Mouse (Mus musculus) hindbrain, embryonic 15.5 days (tissue): ENCODE results near the gene Parp8. TPM values are rescaled to one million over a fixed set of nuclear protein-coding genes. Genes with fewer than 3 reads are reported as not detected.

ENCODE experiments used
- ATAC-seq: fragments of 200-750 bp; cut with Nextera tagmentation; 2 replicates; pipeline ENCODE4 v1.8.0; 2017; ENCODE audit warnings: low read depth, moderate number of reproducible peaks, moderate TSS enrichment; ENCODE audit not compliant: low FRiP score
- H3K27ac ChIP-seq: fragments of 300-500 bp; sonication (generic); replicated peaks from 2 replicates; pipeline ENCODE4 v1.5.1; 2015; ENCODE audit warnings: mild to moderate bottlenecking, inconsistent platforms
- H3K27me3 ChIP-seq: fragments of 300-500 bp; sonication (generic); 2 replicates; pipeline ENCODE4 v1.6.1; 2015; ENCODE audit warnings: control low read depth, inconsistent platforms
- H3K36me3 ChIP-seq: fragments of 300-500 bp; sonication (generic); 2 replicates; pipeline ENCODE4 v1.6.1; 2015; ENCODE audit warnings: control low read depth, inconsistent platforms
- H3K4me1 ChIP-seq: fragments of 300-500 bp; sonication (generic); replicated peaks from 2 replicates; pipeline ENCODE4 v1.6.1; 2015; ENCODE audit warnings: control low read depth, inconsistent platforms
- H3K4me2 ChIP-seq: fragments of 300-500 bp; sonication (generic); 2 replicates; pipeline ENCODE4 v1.6.1; 2015; ENCODE audit warnings: moderate library complexity, mild to moderate bottlenecking, inconsistent platforms
- H3K4me3 ChIP-seq: fragments of 300-500 bp; sonication (generic); 2 replicates; pipeline ENCODE4 v1.5.1; 2015; ENCODE audit warnings: mild to moderate bottlenecking, inconsistent platforms
- H3K9ac ChIP-seq: fragments of 300-500 bp; sonication (generic); 2 replicates; pipeline ENCODE4 v1.6.1; 2015; ENCODE audit warnings: inconsistent platforms
- H3K9me3 ChIP-seq: fragments of 300-500 bp; sonication (generic); 2 replicates; pipeline ENCODE4 v1.6.1; 2016; ENCODE audit warnings: control low read depth, inconsistent platforms
- WGBS: fragments of 180-500 bp; shearing (Covaris S2); methylation state at CpG from one replicate; pipeline ENCODE4 v1.1.7; 2015; 5-methylcytosine and 5-hydroxymethylcytosine counted together
- polyA plus RNA-seq: library from polyadenylated mRNA; unstranded; fragments of >200 nt; fragmentation: Nextera tagmentation; extraction: Ambion mirVana; gene quantifications from 2 replicates; pipeline ENCODE4 v1.2.1, GENCODE M21; 2015

Gene Parp8
- polyA plus RNA-seq, 1 experiment from 2014 or later, result 32.5 TPM

DNA sequence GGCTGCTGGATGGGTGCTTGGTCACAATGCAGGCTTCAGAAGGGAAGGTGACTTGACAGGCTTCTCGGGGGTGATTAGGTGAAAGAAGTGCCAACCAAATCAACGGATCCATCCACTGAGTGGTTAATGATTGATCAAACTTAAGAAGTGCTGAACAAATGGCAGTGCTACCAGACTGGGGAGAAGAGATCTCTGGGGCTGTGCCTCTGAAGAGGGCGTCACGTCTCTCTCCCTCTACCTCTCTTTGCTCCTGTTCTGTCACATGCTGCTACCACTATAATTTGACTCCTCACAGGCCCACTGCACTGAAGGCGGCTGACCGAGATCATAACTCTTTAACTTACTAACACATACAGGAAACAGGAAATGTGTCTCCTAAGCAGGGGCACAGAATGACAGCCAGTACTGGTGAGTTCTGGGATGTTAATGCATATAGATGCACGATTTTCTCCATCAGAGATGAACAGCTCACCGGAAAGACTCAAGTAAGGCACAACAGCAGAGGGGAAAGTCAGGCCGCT, 140.9 kb downstream of the Parp8 start:
- H3K4me1 ChIP-seq, result no peaks in the 10 kb centered on the region
- no peaks in the 10 kb centered on the region for H3K9me3 ChIP-seq
- no peak overlapping the region for H3K9ac ChIP-seq
- no peak overlapping the region for H3K4me3 ChIP-seq
- no peaks in the 10 kb centered on the region for H3K27me3 ChIP-seq
- no peak overlapping the region for H3K27ac ChIP-seq
- H3K4me2 ChIP-seq, result no peak overlapping the region
- no peak for ATAC-seq
- no peaks in the 10 kb centered on the region; the same call in 1 of the 2 replicates for H3K36me3 ChIP-seq
- WGBS, result 74% methylated on average over 9 of the region's 9 CpGs

DNA sequence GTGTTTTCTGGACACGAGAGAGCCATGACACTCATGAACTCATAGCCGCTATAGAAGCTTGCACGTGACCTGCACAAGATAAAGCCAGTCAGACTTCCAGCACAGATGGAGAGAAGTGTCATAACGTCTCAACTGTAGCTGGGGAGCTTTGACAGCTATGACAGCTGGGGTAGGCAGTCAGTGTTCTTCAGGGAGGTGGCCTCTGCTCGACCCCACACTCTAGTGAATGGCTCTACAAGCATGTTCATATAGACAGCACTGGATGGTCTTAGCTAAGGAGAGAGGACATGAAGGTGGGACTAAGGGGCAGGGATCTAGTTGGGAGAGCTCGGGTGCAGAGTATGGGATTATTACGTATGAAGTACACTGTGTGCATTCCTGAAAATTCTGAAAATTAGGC, 143.1 kb downstream of the Parp8 start:
- no peak overlapping the region for H3K4me3 ChIP-seq
- H3K36me3 ChIP-seq, result no peaks in the 10 kb centered on the region; the same call in 1 of the 2 replicates
- H3K27ac ChIP-seq, result no peak overlapping the region
- no peak overlapping the region for H3K9ac ChIP-seq
- H3K4me2 ChIP-seq, result no peak overlapping the region
- H3K4me1 ChIP-seq, result no peaks in the 10 kb centered on the region
- no peaks in the 10 kb centered on the region for H3K9me3 ChIP-seq
- no peaks in the 10 kb centered on the region for H3K27me3 ChIP-seq
- 88% methylated on average over 7 of the region's 7 CpGs for WGBS
- ATAC-seq, result no peak

DNA sequence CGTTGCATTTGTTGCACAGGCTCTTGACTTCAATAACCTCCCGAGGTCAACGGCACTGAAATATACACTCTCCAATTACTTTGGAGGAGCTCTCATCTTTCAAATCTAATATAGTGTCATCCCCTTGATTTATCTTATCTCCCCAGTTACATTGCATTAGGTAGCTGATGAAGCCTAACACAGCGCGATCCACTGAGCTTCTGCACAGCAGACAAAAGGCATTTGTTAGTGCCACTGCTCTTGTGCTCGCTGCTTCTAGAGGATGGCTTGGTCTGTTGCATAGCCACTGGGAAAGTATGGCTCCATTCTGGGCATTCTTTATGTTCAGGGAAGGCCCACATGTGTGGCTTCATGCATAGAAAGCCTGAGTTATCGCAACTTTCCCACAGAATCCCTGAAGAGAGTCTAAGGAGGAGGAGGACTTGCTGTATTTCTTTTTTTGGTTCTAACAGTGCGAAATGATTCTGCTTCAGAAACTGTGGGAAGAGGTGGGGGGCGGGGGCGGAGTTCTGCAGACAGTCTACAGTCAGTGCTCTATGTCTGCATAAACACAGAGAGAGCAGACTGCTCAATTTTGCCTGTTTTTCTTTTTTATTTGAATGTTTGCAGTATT, 145.7 kb downstream of the Parp8 start:
- no peak overlapping the region for H3K4me3 ChIP-seq
- no peaks in the 10 kb centered on the region; the same call in 1 of the 2 replicates for H3K36me3 ChIP-seq
- no peaks in the 10 kb centered on the region for H3K27me3 ChIP-seq
- H3K4me1 ChIP-seq, result no peaks in the 10 kb centered on the region
- peak; percentile 64; the same call in 1 of the 2 replicates for ATAC-seq
- no peak overlapping the region for H3K9ac ChIP-seq
- 72% methylated on average over 10 of the region's 10 CpGs for WGBS
- no peaks in the 10 kb centered on the region for H3K9me3 ChIP-seq
- H3K4me2 ChIP-seq, result no peak overlapping the region
- H3K27ac ChIP-seq, result no peak overlapping the region

DNA sequence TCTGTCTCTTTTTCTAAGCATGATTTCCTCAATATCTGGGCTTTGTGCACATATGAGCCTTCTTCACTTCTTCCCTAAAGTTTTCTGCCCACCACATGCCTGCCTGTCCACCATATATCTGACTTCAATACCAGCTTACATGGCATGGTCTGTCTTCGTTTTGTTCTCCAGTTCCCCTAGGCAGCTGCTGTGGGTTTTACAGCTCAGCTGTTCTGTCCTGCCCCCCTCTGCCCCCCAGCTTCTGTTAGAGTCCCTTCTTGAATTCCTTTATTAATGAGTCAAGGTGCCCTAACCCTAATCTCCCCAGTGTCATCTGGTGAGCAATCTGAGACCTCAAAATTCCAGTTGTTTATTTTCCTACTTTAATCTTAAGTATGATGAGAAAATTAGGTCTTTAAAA, 155.1 kb downstream of the Parp8 start:
- WGBS, result 76% methylated on average over 1 of the region's 1 CpGs
- no peaks in the 10 kb centered on the region for H3K4me1 ChIP-seq
- H3K4me2 ChIP-seq, result no peak overlapping the region
- no peak overlapping the region for H3K4me3 ChIP-seq
- peaks cover 24% of the 10 kb centered on the region for H3K36me3 ChIP-seq
- H3K9ac ChIP-seq, result no peak overlapping the region
- no peak overlapping the region for H3K27ac ChIP-seq
- H3K27me3 ChIP-seq, result no peaks in the 10 kb centered on the region
- no peak for ATAC-seq
- H3K9me3 ChIP-seq, result no peaks in the 10 kb centered on the region

DNA sequence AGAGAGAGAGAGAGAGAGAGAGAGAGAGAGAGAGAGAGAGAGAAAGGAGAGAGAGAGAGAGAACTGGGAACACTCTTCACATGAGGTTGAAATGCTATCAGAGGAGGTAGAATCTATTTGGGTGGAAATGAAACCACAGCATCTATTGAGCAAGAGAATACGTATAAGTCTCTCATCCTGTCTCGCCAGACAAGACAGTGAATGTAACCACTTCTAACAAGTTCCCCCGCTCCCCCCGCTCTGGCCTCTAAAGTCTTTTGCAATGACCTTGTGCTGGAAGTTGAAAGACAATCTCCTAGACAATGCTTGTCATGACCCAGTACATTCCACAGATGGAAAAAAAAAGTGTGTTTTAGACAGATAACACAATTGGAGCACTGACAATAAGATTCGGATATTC, 181.4 kb downstream of the Parp8 start:
- Histone ChIP-seq H3K4me3 (no peak overlapping the region), H3K36me3 (no peaks in the 10 kb centered on the region), H3K4me1 (no peaks in the 10 kb centered on the region), H3K27me3 (no peaks in the 10 kb centered on the region), H3K9me3 (no peaks in the 10 kb centered on the region), H3K4me2 (no peak overlapping the region), H3K27ac (no peak overlapping the region), H3K9ac (no peak overlapping the region)
- WGBS, result 81% methylated on average over 5 of the region's 5 CpGs
- no peak for ATAC-seq

DNA sequence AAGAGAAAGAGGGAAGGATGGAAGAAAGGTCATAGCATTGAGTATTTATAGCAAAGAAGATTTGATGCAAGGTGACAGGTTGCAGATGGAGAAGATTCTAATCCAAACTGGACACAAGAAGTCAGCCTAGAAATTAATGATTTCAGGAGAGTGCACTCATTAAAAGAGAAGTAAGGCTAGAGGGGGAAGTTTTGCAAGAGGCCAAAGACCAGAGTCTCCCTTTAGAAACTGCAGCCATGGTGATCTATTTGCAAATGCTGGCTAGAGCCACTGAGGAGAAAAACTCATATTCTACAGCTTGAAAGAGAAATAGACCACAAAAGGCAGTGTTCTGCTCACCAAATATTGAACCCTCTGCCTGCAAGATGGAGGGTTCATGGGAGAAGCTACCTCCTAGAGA, 194.4 kb downstream of the Parp8 start:
- Histone ChIP-seq H3K36me3 (no peaks in the 10 kb centered on the region), H3K27me3 (no peaks in the 10 kb centered on the region), H3K9ac (no peak overlapping the region), H3K27ac (no peak overlapping the region), H3K4me3 (no peak overlapping the region), H3K4me2 (no peak overlapping the region), H3K4me1 (no peaks in the 10 kb centered on the region), H3K9me3 (no peaks in the 10 kb centered on the region)
- ATAC-seq, result no peak

DNA sequence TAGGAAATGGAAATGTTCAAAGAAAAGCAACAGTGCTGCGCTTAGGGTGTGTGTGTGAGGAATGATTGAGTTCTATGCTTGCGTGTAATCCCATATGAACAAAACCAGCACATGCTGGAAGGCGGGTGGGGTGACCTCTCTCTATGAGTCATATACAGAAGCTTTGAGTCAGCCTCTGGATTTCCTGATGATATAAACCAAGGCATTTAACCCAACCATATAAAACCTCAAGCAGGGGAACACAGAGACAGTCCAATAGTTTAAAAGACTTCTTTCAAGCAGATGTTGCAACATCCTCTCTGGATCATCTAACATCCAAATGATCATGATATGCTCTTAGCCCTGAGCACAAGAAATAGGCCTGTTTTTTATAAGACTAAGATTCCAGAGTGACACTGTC, 196.3 kb downstream of the Parp8 start:
- Histone ChIP-seq H3K4me1 (no peaks in the 10 kb centered on the region), H3K9me3 (no peaks in the 10 kb centered on the region), H3K27me3 (no peaks in the 10 kb centered on the region), H3K4me2 (no peak overlapping the region), H3K4me3 (no peak overlapping the region), H3K9ac (no peak overlapping the region), H3K36me3 (no peaks in the 10 kb centered on the region), H3K27ac (no peak overlapping the region)
- WGBS, result 89% methylated on average over 3 of the region's 3 CpGs
- no peak for ATAC-seq

DNA sequence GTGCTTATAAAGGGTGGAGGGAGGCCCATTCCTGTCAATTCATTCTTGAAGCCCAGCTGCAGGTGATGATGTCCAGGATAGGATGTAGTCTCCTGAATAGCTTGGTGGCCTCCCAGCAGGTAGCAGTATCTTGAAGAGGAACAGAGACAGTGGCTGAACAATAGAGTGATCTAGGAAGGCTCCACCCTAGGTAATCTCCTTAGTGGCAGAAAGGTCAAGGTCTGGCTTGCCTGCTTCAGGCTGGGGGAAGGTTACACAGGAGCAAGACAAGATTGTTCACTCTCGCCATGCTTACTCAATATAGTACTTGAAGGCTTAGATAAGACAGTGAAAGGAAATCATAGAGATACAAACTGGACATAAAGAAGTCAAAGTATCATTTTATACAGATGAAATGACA, 213.9 kb downstream of the Parp8 start:
- no peak for ATAC-seq
- no peak overlapping the region for H3K4me2 ChIP-seq
- 97% methylated on average over 1 of the region's 1 CpGs for WGBS

More for the DNA sequence above, 213.9 kb downstream of the Parp8 start:
- Histone ChIP-seq H3K4me1 (no peaks in the 10 kb centered on the region), H3K36me3 (no peaks in the 10 kb centered on the region), H3K9me3 (no peaks in the 10 kb centered on the region), H3K27ac (no peak overlapping the region), H3K27me3 (no peaks in the 10 kb centered on the region), H3K4me3 (no peak overlapping the region), H3K9ac (no peak overlapping the region)

Other genes with a start within 250 kb of the Parp8 start
- gene Emb, start 183.0 kb upstream of the Parp8 start, polyA plus RNA-seq, result 13.4 and 15.4 TPM in 2 replicates
- 0.34 and 0.41 TPM in 2 replicates for gene Gm17509, start 195.5 kb upstream of the Parp8 start, polyA plus RNA-seq